9 mouse cellular contexts compared by ENCODE assay signal in genomic region chr19:23958925-23959324, GRCm38 (mm10).
A peak's percentile ranks its signal among the peaks of the same experiment; 100 is the strongest.
DNase-seq lines count a peak whose midpoint lies in the region; ATAC-seq and TF ChIP-seq lines count a peak whose summit lies in the region.
"Had no signal": no experiment of that assay in that cellular context is flagged by ENCODE, and none has a peak within 500 bp of the region (broad histone marks: within the 10 kb centered on the region; RNA-seq: fewer than 3 reads in every experiment).

No protein-coding gene starts in this region.

- H3K9ac ChIP-seq in heart, postnatal 0 days (replicated peaks; ENCODE audit: low read depth, low read length), result no peak overlapping the region
- no peak overlapping the region for H3K9ac ChIP-seq in ES-Bruce4 (ENCODE audit: low read depth, poor library complexity, severe bottlenecking)

- TF ChIP-seq POLR2A in ES-Bruce4 (IDR thresholded peaks at IDR 0.05; ENCODE audit: insufficient read depth, low read length), result no peak

- no peak for ATAC-seq in heart, postnatal 0 days (ENCODE audit: insufficient read depth, low read depth)
- no peak for ATAC-seq in megakaryocyte progenitor cell, adult 5-6 weeks (replicated peaks; ENCODE audit: poor library complexity)

- H3K4me1 ChIP-seq in heart, postnatal 0 days (ENCODE audit: control insufficient read depth, insufficient read depth), result peaks cover 16% of the 10 kb centered on the region
- no peaks in the 10 kb centered on the region for H3K4me1 ChIP-seq in ES-Bruce4 (ENCODE audit: control insufficient read depth, insufficient read depth, low read length)
- peaks cover 29% of the 10 kb centered on the region for H3K4me1 ChIP-seq in embryonic facial prominence, embryonic 10.5 days
- H3K4me1 ChIP-seq: megakaryocyte, embryonic 14.5 days had no signal

- no peak overlapping the region for H3K4me3 ChIP-seq in heart, postnatal 0 days (ENCODE audit: low read depth, low read length)
- no peak overlapping the region for H3K4me3 ChIP-seq in ES-Bruce4 (ENCODE audit: low read depth, low read length)
- no peak overlapping the region for H3K4me3 ChIP-seq in embryonic facial prominence, embryonic 10.5 days

- H3K9me3 ChIP-seq in heart, postnatal 0 days (replicated peaks; ENCODE audit: control insufficient read depth, low read length), result no peaks in the 10 kb centered on the region
- H3K9me3 ChIP-seq in ES-Bruce4 (replicated peaks; ENCODE audit: control insufficient read depth, insufficient read depth, low read length, poor library complexity, severe bottlenecking), result no peaks in the 10 kb centered on the region
- no peaks in the 10 kb centered on the region for H3K9me3 ChIP-seq in embryonic facial prominence, embryonic 10.5 days
- H3K9me3 ChIP-seq: megakaryocyte, embryonic 14.5 days had no signal

- no peak overlapping the region for H3K4me2 ChIP-seq in heart, postnatal 0 days (ENCODE audit: low read depth, low read length)

- no peak overlapping the region for H3K27ac ChIP-seq in heart, postnatal 0 days (ENCODE audit: low read depth)
- H3K27ac ChIP-seq in ES-Bruce4 (ENCODE audit: insufficient read depth, low read length), result no peak overlapping the region
- no peak overlapping the region for H3K27ac ChIP-seq in embryonic facial prominence, embryonic 10.5 days (replicated peaks)

- no peak for TF ChIP-seq EP300 in heart, postnatal 0 days (IDR thresholded peaks at IDR 0.05; ENCODE audit: low read depth)
- no peak for TF ChIP-seq EP300 in ES-Bruce4 (IDR thresholded peaks at IDR 0.05; ENCODE audit: insufficient read depth, low read depth, low read length)

- no peaks in the 10 kb centered on the region for H3K36me3 ChIP-seq in heart, postnatal 0 days (replicated peaks; ENCODE audit: control insufficient read depth, insufficient read depth, low read length)
- no peaks in the 10 kb centered on the region for H3K36me3 ChIP-seq in ES-Bruce4 (ENCODE audit: control insufficient read depth, insufficient read depth, low read length, poor library complexity, severe bottlenecking)
- H3K36me3 ChIP-seq in embryonic facial prominence, embryonic 10.5 days (replicated peaks), result no peaks in the 10 kb centered on the region

- intact Hi-C loops in heart, postnatal 14 days (cut with DNase I), result loop anchor here (10.0 kb wide), 1 partner anchor 1024 kb away; no protein-coding TSS in a partner anchor

- no peak for DNase-seq in heart, postnatal 0 days (ENCODE audit: low spot score)
- no peak for DNase-seq in heart, postnatal 14 days
- peak; percentile 6 for DNase-seq in 416B (ENCODE audit: low read depth)
- peak; percentile 55 for DNase-seq in embryonic facial prominence, embryonic 10.5 days (ENCODE audit: low spot score)
- no peak for DNase-seq in adrenal gland, postnatal 25 days
- DNase-seq: heart, adult 11 months had no signal

- TF ChIP-seq CTCF in heart, postnatal 0 days (IDR thresholded peaks at IDR 0.05; ENCODE audit: low read depth), result peak; percentile 47
- peak; percentile 4 for TF ChIP-seq CTCF in ES-Bruce4 (IDR thresholded peaks at IDR 0.05; ENCODE audit: low read depth, low read length)

- 52% methylated on average over 6 of the region's 6 CpGs for WGBS in heart, postnatal 0 days
- WGBS in embryonic facial prominence, embryonic 10.5 days, result 27% methylated on average over 6 of the region's 6 CpGs

- H3K27me3 ChIP-seq in heart, postnatal 0 days (ENCODE audit: control insufficient read depth, insufficient read depth, low read length), result no peaks in the 10 kb centered on the region
- no peaks in the 10 kb centered on the region for H3K27me3 ChIP-seq in ES-Bruce4 (ENCODE audit: control insufficient read depth, insufficient read depth, low read length, poor library complexity, severe bottlenecking)
- H3K27me3 ChIP-seq in embryonic facial prominence, embryonic 10.5 days (replicated peaks; ENCODE audit: low read depth, poor library complexity, severe bottlenecking), result no peaks in the 10 kb centered on the region

Comparison
In these comparisons a context has a peak if more than half of its experiments do, and no peak if none do; other contexts are left out.
1. DNase-seq: peak in 416B (single experiment) and embryonic facial prominence, embryonic 10.5 days (single experiment); none in heart, postnatal 0 days (single experiment), heart, postnatal 14 days (0 of 2) and adrenal gland, postnatal 25 days (single experiment).